Mouse (Mus musculus) retina, postnatal 7 days (tissue): ENCODE measurements at regions not wholly inside any gene's neighbourhood (a gene's known extent, or its start where the extent isn't known, plus 50 kb on each side); places are given as distances from the start of the nearest gene placed in this dataset.

Source experiments
- DNase-seq: peaks from one replicate; pipeline ENCODE4 v3.0.0-alpha.2; 2012; ENCODE audit warnings: low read depth, low spot score

GRCm38 (mm10) chr5:149908376-149909078 lies 109.9 kb upstream of the Rxfp2 start:
- no peak for DNase-seq

GRCm38 (mm10) chr5:149909108-149909739 lies 109.3 kb upstream of the Rxfp2 start:
- DNase-seq, result no peak

GRCm38 (mm10) chr5:149909971-149910370 lies 108.5 kb upstream of the Rxfp2 start:
- DNase-seq, result no peak

GRCm38 (mm10) chr5:149911968-149912367 lies 106.5 kb upstream of the Rxfp2 start:
- DNase-seq, result no peak

GRCm38 (mm10) chr5:149915761-149916160 lies 102.7 kb upstream of the Rxfp2 start:
- no peak for DNase-seq

GRCm38 (mm10) chr5:149917374-149917773 lies 101.1 kb upstream of the Rxfp2 start:
- no peak for DNase-seq

GRCm38 (mm10) chr5:149919097-149919496 lies 99.4 kb upstream of the Rxfp2 start:
- no peak for DNase-seq

- no peak for DNase-seq
Measured at GRCm38 (mm10) chr5:149920326-149920725, 98.1 kb upstream of the Rxfp2 start.

- DNase-seq, result no peak
Measured at GRCm38 (mm10) chr5:149924501-149924900, 94.0 kb upstream of the Rxfp2 start.

- no peak for DNase-seq
Measured at GRCm38 (mm10) chr5:149926786-149927185, 91.7 kb upstream of the Rxfp2 start.

GRCm38 (mm10) chr5:149931574-149932161 lies 86.8 kb upstream of the Rxfp2 start:
- no peak for DNase-seq

GRCm38 (mm10) chr5:149932220-149932619 lies 86.3 kb upstream of the Rxfp2 start:
- no peak for DNase-seq

- DNase-seq, result no peak
Measured at GRCm38 (mm10) chr5:149945651-149946050, 72.8 kb upstream of the Rxfp2 start.

- no peak for DNase-seq
Measured at GRCm38 (mm10) chr5:149947491-149947890, 71.0 kb upstream of the Rxfp2 start.

- no peak for DNase-seq
Measured at GRCm38 (mm10) chr5:149956931-149957330, 61.5 kb upstream of the Rxfp2 start.

GRCm38 (mm10) chr5:149961178-149961577 lies 57.3 kb upstream of the Rxfp2 start:
- DNase-seq, result no peak

GRCm38 (mm10) chr5:149964748-149965147 lies 53.7 kb upstream of the Rxfp2 start:
- DNase-seq, result no peak
